Mouse (Mus musculus) kidney, postnatal 14 days (tissue): Measurements from ENCODE around the gene Gna15.

Experiments
- DNase-seq: peaks from one replicate; pipeline ENCODE4 v3.0.0; 2022; ENCODE audit warnings: mixed read lengths

Gene Gna15

GRCm38 (mm10) chr10:81553807-81554755 lies 30.1 kb upstream of the Gna15 start:
- no peak for DNase-seq

DNA sequence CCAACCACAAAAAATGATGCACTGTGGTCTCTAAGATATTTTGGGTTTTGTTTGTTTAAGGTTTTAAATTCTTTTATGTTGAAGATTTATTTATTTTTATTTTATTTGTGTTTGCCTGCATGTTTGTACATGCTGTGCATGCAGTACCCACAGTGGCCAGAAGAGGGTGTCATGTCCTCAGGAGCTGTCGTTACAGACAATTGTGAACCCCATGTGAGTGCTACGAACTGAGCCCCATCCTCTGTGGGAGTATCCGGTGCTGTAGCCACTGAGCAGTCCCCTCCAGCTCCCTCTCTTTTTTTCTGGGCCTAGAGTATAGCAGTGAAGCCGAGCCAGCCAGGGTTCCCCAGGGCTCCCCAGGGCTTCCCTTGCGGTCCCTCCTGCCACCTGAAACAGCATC lies 29.2 kb upstream of the Gna15 start:
- no peak for DNase-seq

DNA sequence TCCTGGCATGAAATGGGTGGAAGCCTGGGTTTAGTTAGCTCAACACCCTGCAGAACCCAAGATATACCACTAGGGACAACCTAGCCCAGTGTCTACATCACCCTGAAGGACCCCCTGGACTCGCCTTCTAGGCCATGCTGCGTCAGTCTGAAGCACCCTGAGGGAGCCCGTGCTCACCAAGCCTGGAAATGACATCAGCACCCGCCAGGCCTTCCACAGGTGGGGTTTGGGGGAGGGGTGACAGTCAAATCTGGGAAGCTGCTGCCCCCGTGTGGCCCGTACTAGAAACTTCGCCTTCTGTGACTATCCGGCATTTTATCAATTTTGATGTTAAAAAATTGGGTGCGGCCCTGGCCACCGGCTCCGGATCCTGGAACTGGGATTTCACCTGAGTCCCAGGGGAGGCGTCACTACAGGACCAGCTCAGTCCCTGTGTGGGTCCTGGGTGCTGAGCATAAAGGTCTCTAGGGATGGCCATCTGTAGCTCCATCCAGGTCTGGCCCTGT lies 27.6 kb upstream of the Gna15 start:
- DNase-seq = peak; percentile 95

DNA sequence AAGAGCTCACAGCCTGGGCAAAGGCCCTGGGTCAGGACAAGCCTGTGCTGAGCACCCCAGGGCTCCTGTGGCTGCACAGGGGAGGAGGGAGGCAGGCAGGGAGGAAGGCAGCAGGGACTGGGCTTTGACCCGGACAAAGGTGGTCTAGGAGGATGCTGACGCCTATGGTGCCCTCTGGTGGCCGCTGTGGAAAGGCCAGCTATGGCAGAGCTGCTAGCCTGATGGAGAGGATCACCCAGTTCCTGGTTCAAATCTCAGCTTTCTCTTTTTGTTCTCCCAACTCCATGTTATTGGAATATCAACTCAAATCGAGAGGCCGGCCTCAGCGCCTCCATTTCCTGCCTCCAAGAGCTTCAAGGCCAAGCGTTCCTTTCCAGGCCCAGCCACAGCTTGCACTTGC lies 26.2 kb upstream of the Gna15 start:
- peak; percentile 81 for DNase-seq

- no peak for DNase-seq
These were observed 24.9 kb upstream of the Gna15 start for GRCm38 (mm10) chr10:81548944-81549343.

DNA sequence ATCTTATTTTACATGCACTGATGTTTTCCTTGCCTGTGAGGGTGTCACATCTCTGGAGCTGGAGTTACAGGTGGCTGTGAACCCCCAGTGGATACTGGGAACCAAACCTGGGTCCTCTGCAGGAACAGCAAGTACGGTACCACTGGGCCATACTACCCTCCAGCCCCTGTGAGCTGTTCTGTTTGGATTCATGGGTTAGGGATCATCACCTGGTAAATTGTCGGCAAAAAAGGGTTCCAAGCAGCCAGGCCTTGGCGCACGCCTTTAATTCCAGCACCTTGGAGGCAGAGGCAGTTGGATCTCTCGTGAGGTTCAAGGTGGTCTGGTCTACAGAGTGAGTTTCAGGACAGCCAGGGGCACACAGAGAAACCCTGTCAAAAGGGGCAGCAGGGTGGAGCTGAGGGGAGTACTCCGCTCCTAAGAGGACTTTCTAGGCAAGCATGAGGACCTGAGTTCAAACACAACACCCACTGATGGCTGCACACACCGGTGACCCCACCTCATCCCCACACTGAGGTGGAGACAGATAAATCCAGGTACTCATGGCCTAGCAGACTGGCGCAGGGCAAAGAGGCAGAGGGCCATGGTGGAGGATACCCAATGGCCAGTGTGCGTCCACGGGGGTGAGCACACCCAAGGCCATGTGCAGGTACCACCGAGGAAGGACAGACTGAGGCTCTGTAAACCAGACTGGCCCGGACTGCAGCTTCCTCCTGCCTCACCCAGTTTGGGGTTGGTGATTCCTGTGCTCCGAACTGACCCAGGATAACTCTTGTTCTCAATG lies 23.0 kb upstream of the Gna15 start:
- no peak for DNase-seq

DNA sequence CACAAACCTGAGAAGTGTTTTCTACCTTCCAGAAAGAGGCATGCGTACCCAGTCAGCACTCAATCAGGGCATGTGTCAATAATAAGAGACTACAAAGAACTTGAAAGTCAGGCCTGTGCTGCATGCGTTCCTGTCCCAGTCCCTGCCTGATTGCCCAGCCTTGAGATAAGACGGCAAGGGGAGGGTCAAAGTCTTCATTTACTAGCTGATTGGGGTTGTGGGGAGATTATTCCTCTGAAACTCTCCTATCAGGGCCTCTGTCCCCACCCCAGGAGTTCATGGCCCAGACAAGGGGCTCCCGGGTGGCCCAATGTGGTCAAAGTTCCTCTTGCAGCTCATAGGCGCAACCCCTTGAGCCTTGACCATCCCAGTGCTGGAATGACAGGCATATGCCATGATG lies 22.3 kb upstream of the Gna15 start:
- DNase-seq = no peak

GRCm38 (mm10) chr10:81545161-81545747 lies 21.2 kb upstream of the Gna15 start, which contains the start of gene Gna11:
Gna11 (minus strand) TSS chr10:81545190.
- peak; percentile 100 for DNase-seq

DNA sequence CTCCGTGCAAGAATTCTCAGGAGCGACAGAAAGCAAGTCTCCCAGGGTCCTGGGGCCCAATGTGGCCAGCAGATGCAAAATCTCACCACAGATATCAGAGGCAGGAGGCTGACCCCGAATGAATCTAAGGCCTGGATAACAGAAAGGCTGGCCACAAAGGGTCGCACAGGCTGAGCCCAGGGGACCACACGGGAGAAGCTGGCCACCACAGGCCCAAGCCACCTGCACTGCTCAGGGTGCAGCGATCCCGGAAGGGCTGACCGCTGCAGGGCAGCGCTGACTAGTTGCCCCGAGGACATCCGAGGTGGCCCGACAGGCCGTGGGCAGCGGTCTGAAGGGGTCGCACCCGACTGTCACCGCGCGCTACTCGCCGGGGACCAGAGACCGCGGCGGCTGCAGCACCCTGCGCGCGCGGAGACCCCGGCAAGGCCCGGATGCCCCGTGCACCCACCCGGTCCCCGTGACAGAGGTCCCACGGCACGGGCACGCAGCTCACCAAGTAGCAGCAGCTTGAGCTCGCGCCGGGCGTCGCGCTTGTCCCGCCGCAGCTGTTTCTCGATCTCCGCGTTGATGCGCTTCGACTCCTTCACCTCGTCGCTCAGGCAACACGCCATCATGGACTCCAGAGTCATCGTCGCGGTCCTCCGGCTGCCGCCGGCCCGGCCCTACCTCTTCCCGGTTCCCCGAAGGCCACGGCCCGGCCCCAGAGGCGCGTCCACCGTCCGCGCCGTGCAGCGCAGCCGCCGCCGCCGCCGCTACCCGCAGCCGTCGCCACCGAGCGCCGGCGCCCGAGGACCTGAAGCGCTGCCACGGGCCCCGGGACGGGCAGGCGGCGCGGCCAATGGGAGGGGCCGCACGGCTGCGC lies 20.5 kb upstream of the Gna15 start:
- no peak for DNase-seq

DNA sequence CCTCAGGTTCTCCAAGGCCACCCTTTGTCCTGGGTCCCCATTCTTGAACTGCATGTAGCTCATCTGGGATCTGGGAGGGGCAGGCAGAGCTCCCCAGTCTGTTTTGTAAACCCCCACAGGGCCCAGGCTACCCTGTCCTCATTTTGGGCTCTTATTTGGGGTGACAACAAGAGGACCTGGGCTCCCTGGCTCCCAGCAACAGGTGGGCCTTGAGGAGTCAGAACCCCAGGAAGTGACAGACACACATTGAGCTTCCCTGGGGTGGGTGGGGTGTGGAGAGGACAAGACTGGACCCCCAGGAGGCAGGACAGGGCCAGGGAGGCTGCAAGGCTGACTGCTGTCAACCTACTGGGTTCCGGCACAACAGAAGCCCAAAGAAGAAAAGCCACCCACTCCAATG lies 19.6 kb upstream of the Gna15 start:
- no peak for DNase-seq

DNA sequence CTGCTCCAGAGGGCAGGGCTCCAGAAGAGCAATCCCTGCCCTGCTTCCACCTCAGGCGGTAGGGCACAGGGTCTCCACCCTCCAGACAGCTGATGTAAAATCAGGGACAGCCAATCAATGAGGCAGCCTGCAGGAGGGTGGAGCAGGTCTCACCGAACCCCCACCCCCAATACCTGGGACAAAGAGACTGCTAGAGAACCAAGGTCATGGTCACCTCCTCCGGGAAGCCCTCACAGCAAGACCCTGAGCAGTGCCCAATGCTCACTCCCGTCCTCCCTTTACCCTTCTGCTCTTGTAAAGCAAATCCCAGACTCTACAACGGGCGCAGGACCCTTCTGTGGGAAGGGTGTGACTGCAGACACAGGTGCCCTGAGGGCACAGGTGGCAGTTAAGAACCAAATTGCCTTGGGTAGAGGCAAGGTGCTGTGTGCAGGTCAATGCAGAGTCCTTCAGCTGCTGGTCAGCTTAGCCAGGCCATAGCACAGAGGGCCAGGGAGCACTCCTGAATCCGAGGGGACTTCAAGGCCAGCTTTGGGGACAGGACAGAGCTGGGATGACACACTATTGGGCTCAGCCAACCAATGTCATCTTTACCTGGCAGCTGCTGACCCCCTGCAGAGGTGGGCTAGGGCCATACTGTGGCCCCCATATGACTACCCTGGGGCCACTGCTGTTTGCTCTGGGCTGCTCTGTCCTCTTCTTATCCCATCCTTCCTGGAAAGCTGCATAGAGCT lies 18.9 kb upstream of the Gna15 start:
- no peak for DNase-seq

GRCm38 (mm10) chr10:81541803-81542202 lies 17.8 kb upstream of the Gna15 start:
- DNase-seq = peak; percentile 83

GRCm38 (mm10) chr10:81541363-81541762 lies 17.3 kb upstream of the Gna15 start:
- DNase-seq = no peak

GRCm38 (mm10) chr10:81538321-81539048 lies 14.5 kb upstream of the Gna15 start:
- no peak for DNase-seq

- no peak for DNase-seq
These were observed 13.4 kb upstream of the Gna15 start for GRCm38 (mm10) chr10:81537429-81537828.

DNA sequence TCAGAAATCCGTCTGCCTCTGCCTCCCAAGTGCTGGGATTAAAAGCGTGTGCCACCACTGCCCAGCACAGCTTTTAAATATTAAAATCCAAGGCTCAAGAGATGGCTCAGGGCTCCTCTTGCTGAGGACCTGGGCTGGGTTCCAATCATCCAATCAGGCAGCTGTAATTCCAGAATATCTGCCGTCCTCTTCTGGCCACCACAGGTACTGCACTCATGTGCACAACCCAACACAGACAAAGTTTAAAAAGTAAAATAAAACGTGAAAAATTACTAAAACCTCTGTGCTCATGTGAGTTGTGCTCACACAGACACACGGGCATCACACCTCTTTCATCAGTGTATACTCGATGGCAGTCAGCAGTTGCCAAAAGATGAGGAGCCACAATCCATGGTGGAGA lies 12.7 kb upstream of the Gna15 start:
- DNase-seq = no peak

DNA sequence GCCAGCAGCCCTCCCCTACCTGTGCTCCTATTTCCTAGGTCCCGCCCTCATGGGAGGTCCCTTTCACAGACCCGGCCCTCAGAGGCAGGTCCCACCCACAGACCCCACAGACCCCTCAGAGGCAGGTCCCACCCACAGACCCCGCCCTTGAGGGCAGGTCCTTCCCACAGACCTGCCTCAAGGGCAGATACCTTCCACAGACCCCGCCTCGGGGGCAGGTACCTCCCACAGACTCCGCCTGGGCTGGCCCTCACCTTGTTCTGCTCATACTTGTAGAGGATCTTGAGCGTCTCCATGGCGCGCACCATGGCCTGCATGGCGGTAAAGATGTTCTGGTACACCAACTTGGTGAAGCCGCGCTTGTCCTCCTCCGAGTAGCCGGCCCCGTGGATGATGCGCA lies 10.8 kb upstream of the Gna15 start:
- no peak for DNase-seq

- DNase-seq = peak; percentile 86
These were observed 2.8 kb upstream of the Gna15 start for GRCm38 (mm10) chr10:81526779-81527178.

DNA sequence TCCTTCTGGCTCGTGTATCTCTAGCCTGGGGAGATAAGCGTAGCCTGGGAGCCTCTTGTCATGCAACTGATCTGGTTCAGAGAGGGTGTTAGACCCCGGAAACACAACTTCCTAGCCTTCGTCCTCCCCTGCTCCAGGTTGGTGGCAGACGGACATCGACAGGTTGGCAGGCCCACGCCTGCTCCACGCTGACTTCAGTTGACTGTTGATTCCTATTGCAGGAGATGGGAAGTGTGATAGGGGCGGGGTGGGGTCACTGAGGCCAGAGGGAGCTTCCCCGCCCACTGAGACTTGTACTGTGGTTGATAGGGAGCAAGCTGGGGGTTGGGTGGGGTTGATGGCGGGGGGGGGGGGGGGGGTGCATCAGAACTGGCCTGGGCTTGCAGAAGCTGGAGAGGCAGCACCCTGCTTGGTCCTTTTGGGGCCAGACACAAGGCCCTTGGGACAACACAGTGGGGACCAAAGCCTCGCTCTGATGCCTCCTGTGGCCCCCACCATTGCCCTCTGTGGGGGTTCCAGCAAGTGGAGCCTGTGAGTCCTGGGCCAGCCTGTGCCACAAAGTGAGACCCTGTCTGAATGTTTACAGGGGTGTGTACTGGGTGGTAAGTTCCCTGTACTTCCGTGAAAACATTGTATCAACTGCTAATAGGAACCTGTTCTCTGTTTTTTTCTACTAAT lies 1.1 kb upstream of the Gna15 start:
- no peak for DNase-seq

GRCm38 (mm10) chr10:81523570-81523969 lies 455 bp downstream of the Gna15 start:
- no peak for DNase-seq
